ENCODE assay signal across 8 mouse cellular contexts in the genomic region with DNA sequence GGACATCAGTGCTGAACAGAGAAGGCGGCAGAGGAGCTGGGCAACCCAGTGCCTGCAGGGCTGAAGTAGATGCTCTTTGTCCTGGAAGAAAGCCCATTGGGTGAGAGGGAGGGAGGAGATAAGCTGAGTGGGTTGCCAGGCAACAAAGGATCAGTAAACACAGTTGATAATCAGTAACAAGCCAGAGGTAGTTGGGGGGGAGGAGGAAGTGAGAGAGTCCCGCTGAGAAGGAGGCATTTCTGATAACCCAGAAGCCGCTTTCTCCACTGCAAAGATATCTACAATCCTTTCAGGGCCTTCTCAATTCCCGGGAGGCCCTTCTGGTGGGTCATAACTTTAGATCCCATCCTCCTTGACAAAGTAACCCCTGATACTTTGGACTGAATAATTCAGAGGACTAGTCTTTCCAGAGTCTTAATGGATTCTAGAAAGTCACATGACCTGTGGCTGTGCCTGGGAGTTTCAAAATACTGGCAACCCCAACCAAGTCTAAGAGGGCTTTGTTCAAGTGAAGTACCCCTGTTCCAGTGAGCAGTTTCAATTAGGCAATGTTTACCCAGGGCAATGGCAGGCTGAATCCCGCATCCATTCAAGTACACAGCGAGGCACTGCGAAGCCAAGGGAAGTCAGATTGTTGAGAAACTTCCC.
DNase-seq lines count a peak whose midpoint lies in the region; ATAC-seq and TF ChIP-seq lines count a peak whose summit lies in the region.

No protein-coding gene starts in this region.

- no peak overlapping the region for H3K9ac ChIP-seq in embryonic facial prominence, embryonic 11.5 days (replicated peaks; ENCODE audit: low read length)
- no peak overlapping the region; the same call in 1 of the 2 replicates for H3K9ac ChIP-seq in heart, postnatal 0 days (replicated peaks; ENCODE audit: low read depth, low read length)

- TF ChIP-seq EP300 in heart, postnatal 0 days (IDR thresholded peaks at IDR 0.05; ENCODE audit: low read depth), result 0 out of 2 replicates have a peak, but pooled peaks have one; percentile 57

- DNase-seq in A20 (ENCODE audit: low read depth, low spot score) (peak; percentile 75), G1E (ENCODE audit: low spot score) (peak; percentile 72)
- peak; percentile 74 for DNase-seq in embryonic facial prominence, embryonic 11.5 days (ENCODE audit: low spot score)
- peak; percentile 92 for DNase-seq in heart, postnatal 0 days (ENCODE audit: low spot score)
- DNase-seq in kidney, postnatal 14 days, result peak; percentile 75
- peak; percentile 65 for DNase-seq in mesoderm, embryonic 11.5 days (ENCODE audit: low read depth, low spot score)
- peak; percentile 67 to 77 for DNase-seq in spleen, postnatal 36 days (ENCODE audit: low spot score in 2 of 2)
- no peak for DNase-seq in frontal cortex, postnatal 14 days (ENCODE audit: low spot score in 2 of 2)

- no peaks in the 10 kb centered on the region for H3K36me3 ChIP-seq in G1E (replicated peaks)
- no peaks in the 10 kb centered on the region for H3K36me3 ChIP-seq in embryonic facial prominence, embryonic 11.5 days (replicated peaks; ENCODE audit: control insufficient read depth, insufficient read depth, low read depth, low read length)
- no peaks in the 10 kb centered on the region for H3K36me3 ChIP-seq in heart, postnatal 0 days (replicated peaks; ENCODE audit: control insufficient read depth, insufficient read depth, low read length)

- H3K4me2 ChIP-seq in embryonic facial prominence, embryonic 11.5 days (ENCODE audit: low read depth, low read length), result no peak overlapping the region
- H3K4me2 ChIP-seq in heart, postnatal 0 days (ENCODE audit: low read depth, low read length), result peak overlapping the region; percentile 35; the same call in 1 of the 2 replicates

- H3K27ac ChIP-seq in embryonic facial prominence, embryonic 11.5 days (replicated peaks; ENCODE audit: low read depth, low read length), result no peak overlapping the region
- peak overlapping the region; percentile 83 for H3K27ac ChIP-seq in heart, postnatal 0 days (ENCODE audit: low read depth)

- no peak for TF ChIP-seq CTCF in G1E (IDR thresholded peaks at IDR 0.05; ENCODE audit: low read depth, low read length)
- no peak for TF ChIP-seq CTCF in heart, postnatal 0 days (IDR thresholded peaks at IDR 0.05; ENCODE audit: low read depth)

- WGBS in embryonic facial prominence, embryonic 11.5 days, result 11% methylated on average over 7 of the region's 7 CpGs
- whole genome bisulfite sequencing in heart, postnatal 0 days, result 16% methylated on average over 7 of the region's 7 CpGs

- no peaks in the 10 kb centered on the region for H3K9me3 ChIP-seq in G1E (replicated peaks)
- no peaks in the 10 kb centered on the region for H3K9me3 ChIP-seq in embryonic facial prominence, embryonic 11.5 days (replicated peaks; ENCODE audit: control insufficient read depth, low read length)
- H3K9me3 ChIP-seq in heart, postnatal 0 days (replicated peaks; ENCODE audit: control insufficient read depth, low read length), result no peaks in the 10 kb centered on the region

- no peak overlapping the region; the same call in 1 of the 2 replicates for H3K4me3 ChIP-seq in G1E (ENCODE audit: low read depth, low read length)
- H3K4me3 ChIP-seq in embryonic facial prominence, embryonic 11.5 days (ENCODE audit: low read depth, low read length), result no peak overlapping the region
- no peak overlapping the region for H3K4me3 ChIP-seq in heart, postnatal 0 days (ENCODE audit: low read depth, low read length)

- peaks cover 56% of the 10 kb centered on the region for H3K4me1 ChIP-seq in G1E (ENCODE audit: insufficient read depth, low read depth, low read length)
- no peaks in the 10 kb centered on the region for H3K4me1 ChIP-seq in embryonic facial prominence, embryonic 11.5 days (ENCODE audit: control insufficient read depth, insufficient read depth, low read length)
- peaks cover 12% of the 10 kb centered on the region; the same call in 1 of the 2 replicates for H3K4me1 ChIP-seq in heart, postnatal 0 days (ENCODE audit: control insufficient read depth, insufficient read depth)

- peak; percentile 95 for ATAC-seq in G1E (ENCODE audit: extremely low read depth, insufficient number of reproducible peaks, low FRiP score, poor library complexity, severe bottlenecking)
- ATAC-seq in embryonic facial prominence, embryonic 11.5 days (replicated peaks; ENCODE audit: insufficient number of reproducible peaks, low FRiP score, low TSS enrichment, low read depth), result peak; percentile 94
- ATAC-seq in heart, postnatal 0 days (ENCODE audit: insufficient read depth, low read depth), result peak; percentile 98

- peaks cover 5% of the 10 kb centered on the region; the same call in 1 of the 2 replicates for H3K27me3 ChIP-seq in G1E (ENCODE audit: insufficient read depth, low read length)
- H3K27me3 ChIP-seq in embryonic facial prominence, embryonic 11.5 days (ENCODE audit: control insufficient read depth, insufficient read depth, low read length), result no peaks in the 10 kb centered on the region
- H3K27me3 ChIP-seq in heart, postnatal 0 days (ENCODE audit: control insufficient read depth, insufficient read depth, low read length), result no peaks in the 10 kb centered on the region

Comparison
In these comparisons a context has a peak if more than half of its experiments do, and no peak if none do; other contexts are left out.
1. DNase-seq: peak in A20 (single experiment), G1E (single experiment), embryonic facial prominence, embryonic 11.5 days (single experiment), heart, postnatal 0 days (single experiment), kidney, postnatal 14 days (single experiment), mesoderm, embryonic 11.5 days (single experiment) and spleen, postnatal 36 days (2 of 2); none in frontal cortex, postnatal 14 days (0 of 2).
2. Peak in every context shown above with its lines, with median percentiles within 50 percentile points of each other: ATAC-seq.